Mouse (Mus musculus) G1E (cell line): Measurements from ENCODE around the gene Ube2k.

Source experiments
- CTCF ChIP-seq: IDR thresholded peaks from 2 replicates; pipeline ENCODE4 v1.5.1; 2012; ENCODE audit warnings: low read depth, low read length, inconsistent platforms, mixed read lengths
- GATA1 ChIP-seq: IDR thresholded peaks from 2 replicates; pipeline ENCODE4 v1.6.1; 2012; ENCODE audit warnings: borderline replicate concordance, low read length, inconsistent platforms, mixed read lengths
- GATA2 ChIP-seq: IDR thresholded peaks from 2 replicates; pipeline ENCODE4 v1.6.1; 2012; ENCODE audit warnings: low read depth, low read length, inconsistent platforms, borderline replicate concordance
- TAL1 ChIP-seq: conservative IDR thresholded peaks from 2 replicates; pipeline ENCODE4 v1.6.1; 2012; ENCODE audit warnings: low read depth, low read length, inconsistent platforms, mixed read lengths

DNA sequence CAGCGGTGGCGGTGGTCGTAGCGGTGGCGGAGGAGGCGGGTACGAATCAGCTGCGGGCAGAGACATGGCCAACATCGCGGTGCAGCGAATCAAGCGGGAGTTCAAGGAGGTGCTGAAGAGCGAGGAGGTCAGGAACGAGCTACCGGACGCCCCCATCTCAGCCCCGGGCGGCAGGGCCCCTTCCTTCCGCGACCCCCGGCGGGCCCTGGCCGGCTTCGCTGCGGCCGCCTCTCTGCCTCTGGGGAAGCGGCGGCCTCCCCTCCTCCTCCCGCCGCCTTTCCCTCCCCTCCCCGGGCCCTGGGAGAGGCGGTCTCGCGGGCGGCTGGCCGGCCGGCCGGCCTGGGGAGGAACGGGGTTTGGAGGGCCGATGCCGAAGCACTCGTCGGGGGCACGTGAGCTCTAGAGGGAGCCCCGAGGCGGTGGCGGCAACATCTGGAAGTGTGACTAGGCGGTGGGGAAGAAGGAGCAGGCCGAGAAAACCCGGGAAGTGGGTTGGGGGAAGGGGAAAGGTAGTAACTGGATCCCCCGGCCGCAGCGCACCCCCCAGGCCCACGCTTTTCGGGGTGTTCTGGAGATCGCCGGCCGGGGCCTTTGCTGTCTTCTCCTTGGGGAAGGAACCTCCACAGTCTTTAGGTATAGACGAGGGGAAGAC is 513 bp downstream of the Ube2k start:
- TF ChIP-seq CTCF = no peak
- TF ChIP-seq GATA1 = no peak
- TF ChIP-seq TAL1 = no peak
- TF ChIP-seq GATA2 = no peak
